Mouse (Mus musculus): Measurements from ENCODE around the gene Nhsl2. TPM values are rescaled to one million over a fixed set of nuclear protein-coding genes. Genes with fewer than 3 reads are reported as not detected.
"Not testable (repeated sequence)": the region's sequence is repeated elsewhere in the genome, so short reads cannot be mapped to it uniquely, and the experiment has no call there.

Gene Nhsl2
- polyA plus RNA-seq, 1 experiment from 2014 or later, result 17.4 TPM

DNA sequence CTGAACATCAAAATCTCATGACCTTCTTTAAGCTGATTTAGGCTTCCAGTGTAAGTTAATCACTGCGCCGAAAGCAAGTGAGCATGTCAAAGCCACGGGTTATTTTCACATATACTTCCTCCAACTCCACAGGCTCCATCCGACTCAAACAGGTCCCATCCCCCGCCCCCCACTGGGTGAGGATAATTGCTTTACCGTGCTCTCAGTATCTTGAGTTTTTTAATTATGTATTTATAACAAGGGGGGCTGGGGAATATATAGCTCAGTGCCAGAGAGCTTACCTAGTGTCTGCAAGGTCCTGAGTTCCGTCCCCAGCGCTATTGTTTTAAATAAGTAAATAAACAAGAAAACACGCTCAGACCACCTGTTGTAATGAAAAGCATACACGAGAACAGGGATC lies 231.9 kb downstream of the Nhsl2 start:
- Histone ChIP-seq H3K27me3 (ENCODE audit: control insufficient read depth, insufficient read depth, low read length) (no peaks in the 10 kb centered on the region), H3K9me3 (ENCODE audit: control insufficient read depth, low read depth, low read length) (no peaks in the 10 kb centered on the region), H3K27ac (ENCODE audit: low read length) (no peak overlapping the region), H3K36me3 (ENCODE audit: control insufficient read depth, insufficient read depth, low read length) (no peaks in the 10 kb centered on the region; the same call in 1 of the 2 replicates), H3K4me2 (replicated peaks; ENCODE audit: low read depth, low read length) (no peak overlapping the region), H3K9ac (replicated peaks; ENCODE audit: low read depth, low read length) (no peak overlapping the region), H3K4me3 (ENCODE audit: low read depth, low read length) (no peak overlapping the region), H3K4me1 (ENCODE audit: control insufficient read depth, insufficient read depth, low read length) (no peaks in the 10 kb centered on the region)
- WGBS, result 61% methylated on average over 10 of the region's 10 CpGs
- ATAC-seq (ENCODE audit: insufficient number of reproducible peaks, insufficient read depth, low FRiP score, low read depth), result no peak

DNA sequence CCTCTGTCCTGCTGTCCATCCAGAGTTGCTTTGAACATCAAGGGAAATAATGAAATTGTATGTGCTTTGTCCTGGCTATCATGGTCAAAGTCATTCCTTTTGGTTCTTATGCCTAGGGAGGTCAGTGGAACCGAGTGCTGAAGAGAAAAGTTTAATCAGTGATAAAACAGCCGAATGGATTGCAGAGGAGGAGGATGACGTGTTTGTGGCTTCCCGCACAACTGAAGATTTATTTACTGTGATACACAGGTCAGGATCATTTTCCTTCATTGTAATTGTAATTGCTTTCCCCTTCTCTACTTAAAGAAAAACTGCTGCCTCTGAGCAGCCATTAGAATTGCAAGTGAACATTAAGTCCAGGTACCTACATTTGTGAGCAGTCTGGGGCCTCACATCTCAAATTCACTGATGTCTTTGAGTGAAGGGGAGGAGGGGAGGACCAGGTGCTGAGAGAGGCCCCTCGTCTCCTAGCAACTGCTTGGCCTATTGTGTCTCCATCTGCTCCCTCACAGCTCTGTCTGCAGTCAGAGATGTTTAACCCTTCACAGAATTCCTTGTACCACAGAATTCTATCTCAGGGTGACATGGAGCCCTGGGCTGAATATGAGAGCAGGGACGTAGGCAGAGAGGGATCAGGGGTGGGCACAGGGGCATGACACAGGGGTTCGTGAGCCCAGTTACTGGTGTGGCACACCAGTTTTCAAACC lies 232.5 kb downstream of the Nhsl2 start:
- Histone ChIP-seq H3K27ac (ENCODE audit: low read length) (no peak overlapping the region), H3K9me3 (ENCODE audit: control insufficient read depth, low read depth, low read length) (no peaks in the 10 kb centered on the region), H3K4me1 (ENCODE audit: control insufficient read depth, insufficient read depth, low read length) (no peaks in the 10 kb centered on the region), H3K36me3 (ENCODE audit: control insufficient read depth, insufficient read depth, low read length) (no peaks in the 10 kb centered on the region; the same call in 1 of the 2 replicates), H3K9ac (replicated peaks; ENCODE audit: low read depth, low read length) (no peak overlapping the region), H3K4me3 (ENCODE audit: low read depth, low read length) (no peak overlapping the region), H3K27me3 (ENCODE audit: control insufficient read depth, insufficient read depth, low read length) (no peaks in the 10 kb centered on the region), H3K4me2 (replicated peaks; ENCODE audit: low read depth, low read length) (no peak overlapping the region)
- 0 out of 2 replicates have a peak, but pooled peaks have one; percentile 42 for ATAC-seq (ENCODE audit: insufficient number of reproducible peaks, insufficient read depth, low FRiP score, low read depth)
- 42% methylated on average over 7 of the region's 7 CpGs for WGBS

DNA sequence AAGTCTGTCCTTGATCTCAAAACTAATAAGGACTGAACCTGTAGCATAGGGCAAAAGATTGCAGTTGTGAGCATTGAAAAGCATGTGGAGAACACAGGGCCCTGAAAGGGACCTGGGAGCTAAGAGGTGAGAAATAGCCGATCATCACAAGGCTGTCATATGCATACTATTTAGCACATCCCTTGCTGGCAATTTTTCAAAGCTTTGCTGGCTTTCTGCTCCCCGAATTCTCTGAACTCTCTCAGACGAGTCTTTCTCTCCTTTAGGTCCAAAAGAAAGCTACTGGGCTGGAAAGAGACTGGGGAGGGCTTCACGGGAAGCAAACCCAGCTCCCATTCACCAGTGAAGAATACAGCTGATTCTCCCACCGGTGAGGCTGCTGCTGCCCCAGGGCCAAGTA lies 233.2 kb downstream of the Nhsl2 start:
- Histone ChIP-seq H3K4me1 (ENCODE audit: control insufficient read depth, insufficient read depth, low read length) (no peaks in the 10 kb centered on the region), H3K4me3 (ENCODE audit: low read depth, low read length) (no peak overlapping the region), H3K4me2 (replicated peaks; ENCODE audit: low read depth, low read length) (no peak overlapping the region), H3K9ac (replicated peaks; ENCODE audit: low read depth, low read length) (no peak overlapping the region), H3K9me3 (ENCODE audit: control insufficient read depth, low read depth, low read length) (no peaks in the 10 kb centered on the region), H3K27me3 (ENCODE audit: control insufficient read depth, insufficient read depth, low read length) (no peaks in the 10 kb centered on the region), H3K27ac (ENCODE audit: low read length) (peak overlapping the region; percentile 44; the same call in 1 of the 2 replicates), H3K36me3 (ENCODE audit: control insufficient read depth, insufficient read depth, low read length) (no peaks in the 10 kb centered on the region; the same call in 1 of the 2 replicates)
- 50% methylated on average over 5 of the region's 5 CpGs for WGBS
- ATAC-seq (ENCODE audit: insufficient number of reproducible peaks, insufficient read depth, low FRiP score, low read depth), result no peak

DNA sequence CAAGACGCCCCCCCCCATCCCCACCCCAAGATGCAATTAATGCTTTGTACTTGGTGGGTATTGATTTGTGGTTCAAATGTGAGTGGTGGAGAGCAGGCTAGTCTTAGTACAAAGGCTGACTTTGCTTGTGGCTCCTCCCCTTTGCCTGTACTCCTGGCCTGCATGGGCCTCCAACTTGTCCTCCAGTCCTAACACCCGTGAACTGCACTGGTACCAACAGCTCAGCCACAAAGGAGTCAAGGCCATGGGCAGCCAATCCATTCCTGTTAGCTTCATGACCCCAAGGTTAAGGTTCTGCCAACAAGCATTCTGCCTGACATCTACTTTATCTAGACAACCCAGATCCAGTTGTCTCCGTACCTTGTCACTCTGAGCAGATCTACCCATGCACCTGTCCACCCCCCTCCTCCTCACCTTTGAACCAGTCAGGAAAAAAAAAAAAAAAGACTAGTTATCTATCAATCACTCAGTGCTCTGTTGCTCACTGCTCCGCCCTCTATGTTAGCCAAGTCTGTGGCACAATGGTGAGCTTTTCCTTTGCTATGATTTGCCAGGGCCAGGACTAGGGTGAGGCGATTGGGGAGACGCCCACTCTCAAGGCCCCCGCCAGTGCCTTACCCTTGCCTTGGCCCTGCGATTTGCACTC lies 236.7 kb downstream of the Nhsl2 start:
- Histone ChIP-seq H3K4me3 (ENCODE audit: low read depth, low read length) (no peak overlapping the region), H3K27ac (ENCODE audit: low read length) (no peak overlapping the region), H3K27me3 (ENCODE audit: control insufficient read depth, insufficient read depth, low read length) (no peaks in the 10 kb centered on the region), H3K36me3 (ENCODE audit: control insufficient read depth, insufficient read depth, low read length) (no peaks in the 10 kb centered on the region), H3K4me1 (ENCODE audit: control insufficient read depth, insufficient read depth, low read length) (no peaks in the 10 kb centered on the region), H3K9ac (replicated peaks; ENCODE audit: low read depth, low read length) (no peak overlapping the region), H3K4me2 (replicated peaks; ENCODE audit: low read depth, low read length) (no peak overlapping the region), H3K9me3 (ENCODE audit: control insufficient read depth, low read depth, low read length) (no peaks in the 10 kb centered on the region)
- WGBS, result 77% methylated on average over 8 of the region's 8 CpGs
- no peak for ATAC-seq (ENCODE audit: insufficient number of reproducible peaks, insufficient read depth, low FRiP score, low read depth)

DNA sequence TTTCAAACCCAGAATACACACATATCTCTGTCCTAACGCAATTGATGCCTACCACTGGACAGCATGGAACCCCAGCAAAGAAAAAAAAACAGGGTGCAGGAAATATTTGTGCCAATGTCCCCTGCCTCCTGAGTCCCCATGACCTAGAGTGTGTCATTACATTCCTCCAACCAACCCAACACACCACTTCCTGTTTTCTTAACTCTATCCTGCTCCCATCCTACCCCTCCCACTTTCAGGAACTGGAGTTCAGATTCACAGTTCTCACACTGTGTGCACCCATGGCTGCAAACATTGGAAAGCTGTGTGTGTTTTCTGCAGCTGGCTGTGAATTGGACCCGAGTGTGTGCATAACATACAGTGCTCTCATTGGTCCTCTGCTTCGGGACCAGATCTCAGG lies 241.4 kb downstream of the Nhsl2 start:
- Histone ChIP-seq H3K9ac (replicated peaks; ENCODE audit: low read depth, low read length) (no peak overlapping the region), H3K27ac (ENCODE audit: low read length) (no peak overlapping the region), H3K4me2 (replicated peaks; ENCODE audit: low read depth, low read length) (no peak overlapping the region), H3K9me3 (ENCODE audit: control insufficient read depth, low read depth, low read length) (no peaks in the 10 kb centered on the region), H3K36me3 (ENCODE audit: control insufficient read depth, insufficient read depth, low read length) (no peaks in the 10 kb centered on the region), H3K27me3 (ENCODE audit: control insufficient read depth, insufficient read depth, low read length) (no peaks in the 10 kb centered on the region), H3K4me3 (ENCODE audit: low read depth, low read length) (no peak overlapping the region), H3K4me1 (ENCODE audit: control insufficient read depth, insufficient read depth, low read length) (no peaks in the 10 kb centered on the region)
- 77% methylated on average over 3 of the region's 3 CpGs for WGBS
- no peak for ATAC-seq (ENCODE audit: insufficient number of reproducible peaks, insufficient read depth, low FRiP score, low read depth)

DNA sequence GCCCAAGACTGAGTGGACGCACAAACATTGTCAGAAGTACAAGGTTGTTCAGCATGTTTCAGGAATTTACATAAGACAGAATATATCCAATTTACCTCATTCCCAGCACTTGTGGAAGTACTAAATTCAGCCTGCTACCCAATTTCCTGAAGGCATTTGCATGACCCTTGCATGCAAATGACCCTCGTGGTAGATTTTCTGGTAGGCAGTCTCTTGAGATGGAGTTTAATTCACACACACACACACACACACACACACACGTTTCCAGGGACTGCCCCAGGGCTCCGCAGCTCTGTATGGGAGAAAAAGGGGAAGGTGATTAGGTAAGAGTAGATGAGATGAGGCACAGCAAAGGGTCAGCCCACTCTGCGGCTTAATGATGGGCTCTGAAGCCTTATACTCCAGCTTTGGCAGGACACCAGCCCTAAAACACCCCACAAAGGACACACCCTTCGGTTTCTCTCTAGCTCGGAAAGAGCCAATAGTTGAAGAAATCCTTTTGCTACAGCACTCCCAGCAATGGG lies 245.3 kb downstream of the Nhsl2 start:
- no peak overlapping the region for H3K4me2 ChIP-seq (replicated peaks; ENCODE audit: low read depth, low read length)
- no peak for ATAC-seq (ENCODE audit: insufficient number of reproducible peaks, insufficient read depth, low FRiP score, low read depth)
- no peaks in the 10 kb centered on the region for H3K9me3 ChIP-seq (ENCODE audit: control insufficient read depth, low read depth, low read length)
- H3K9ac ChIP-seq (replicated peaks; ENCODE audit: low read depth, low read length), result no peak overlapping the region
- no peaks in the 10 kb centered on the region for H3K27me3 ChIP-seq (ENCODE audit: control insufficient read depth, insufficient read depth, low read length)
- H3K27ac ChIP-seq (ENCODE audit: low read length), result no peak overlapping the region
- H3K4me1 ChIP-seq (ENCODE audit: control insufficient read depth, insufficient read depth, low read length), result no peaks in the 10 kb centered on the region
- no peaks in the 10 kb centered on the region for H3K36me3 ChIP-seq (ENCODE audit: control insufficient read depth, insufficient read depth, low read length)
- 79% methylated on average over 7 of the region's 7 CpGs for WGBS
- H3K4me3 ChIP-seq (ENCODE audit: low read depth, low read length), result no peak overlapping the region

DNA sequence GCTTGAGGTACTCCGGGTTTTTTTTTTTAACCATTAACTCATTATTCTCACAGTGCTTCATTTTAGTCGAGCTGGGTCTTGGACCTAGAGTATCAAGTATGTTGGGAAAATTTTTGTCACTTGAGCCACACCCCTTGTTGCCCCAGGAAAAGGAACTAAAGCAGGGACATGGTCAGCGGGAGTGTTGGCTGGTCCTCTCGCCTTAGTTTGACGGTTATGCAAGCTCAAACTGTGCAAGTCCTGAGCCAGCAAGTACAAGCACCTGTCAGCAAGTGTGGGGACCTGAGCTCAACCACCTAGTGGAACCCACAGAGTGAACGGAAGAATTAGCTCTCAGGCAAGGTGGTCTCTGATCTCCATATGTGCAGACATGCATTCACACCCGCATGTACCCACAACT lies 252.7 kb downstream of the Nhsl2 start:
- Histone ChIP-seq H3K4me1 (ENCODE audit: control insufficient read depth, insufficient read depth, low read length) (no peaks in the 10 kb centered on the region), H3K27me3 (ENCODE audit: control insufficient read depth, insufficient read depth, low read length) (no peaks in the 10 kb centered on the region), H3K4me3 (ENCODE audit: low read depth, low read length) (no peak overlapping the region), H3K27ac (ENCODE audit: low read length) (no peak overlapping the region), H3K4me2 (replicated peaks; ENCODE audit: low read depth, low read length) (no peak overlapping the region), H3K9me3 (ENCODE audit: control insufficient read depth, low read depth, low read length) (no peaks in the 10 kb centered on the region), H3K9ac (replicated peaks; ENCODE audit: low read depth, low read length) (no peak overlapping the region), H3K36me3 (ENCODE audit: control insufficient read depth, insufficient read depth, low read length) (no peaks in the 10 kb centered on the region)
- ATAC-seq (ENCODE audit: insufficient number of reproducible peaks, insufficient read depth, low FRiP score, low read depth), result no peak
- WGBS, result 72% methylated on average over 7 of the region's 7 CpGs

DNA sequence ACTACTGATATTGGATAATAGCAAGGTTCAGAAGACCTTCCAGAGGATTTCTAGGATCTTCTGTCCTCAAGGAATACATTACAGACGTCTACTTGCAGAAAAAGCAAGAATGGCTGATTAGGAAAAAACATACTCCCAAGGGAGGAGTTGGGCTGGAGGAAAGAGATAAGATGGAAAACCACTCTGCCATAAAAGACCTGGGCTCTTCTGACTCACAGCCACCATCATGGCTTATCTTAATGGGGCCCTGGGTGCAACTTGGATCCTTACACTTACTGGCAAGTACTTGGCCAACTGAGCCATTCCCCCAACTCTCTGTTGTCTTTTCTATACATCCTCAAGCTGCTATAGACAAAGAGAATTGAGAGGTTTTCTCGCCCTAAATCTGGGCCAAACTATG lies 254.6 kb downstream of the Nhsl2 start:
- H3K9ac ChIP-seq (replicated peaks; ENCODE audit: low read depth, low read length); H3K27me3 ChIP-seq (ENCODE audit: control insufficient read depth, insufficient read depth, low read length); H3K9me3 ChIP-seq (ENCODE audit: control insufficient read depth, low read depth, low read length); H3K4me2 ChIP-seq (replicated peaks; ENCODE audit: low read depth, low read length); H3K4me3 ChIP-seq (ENCODE audit: low read depth, low read length); H3K27ac ChIP-seq (ENCODE audit: low read length); ATAC-seq (ENCODE audit: insufficient number of reproducible peaks, insufficient read depth, low FRiP score, low read depth); H3K4me1 ChIP-seq (ENCODE audit: control insufficient read depth, insufficient read depth, low read length); H3K36me3 ChIP-seq (ENCODE audit: control insufficient read depth, insufficient read depth, low read length): not testable (repeated sequence)
- WGBS, result 75% methylated on average over 2 of the region's 2 CpGs

Measured in stomach, embryonic 14.5 days (tissue).